Mouse (Mus musculus) CD8-positive naive resting alpha-beta T cell, adult 2 months (primary cell): Measurements from ENCODE around the gene Pdia5.

Experiments used
- DNase-seq, 2 experiments: peaks; one replicate each; pipeline ENCODE4 v3.0.0; 2022; ENCODE audit warnings: low read depth in 2 of 2, low spot score in 2 of 2

The Pdia5 gene

DNA sequence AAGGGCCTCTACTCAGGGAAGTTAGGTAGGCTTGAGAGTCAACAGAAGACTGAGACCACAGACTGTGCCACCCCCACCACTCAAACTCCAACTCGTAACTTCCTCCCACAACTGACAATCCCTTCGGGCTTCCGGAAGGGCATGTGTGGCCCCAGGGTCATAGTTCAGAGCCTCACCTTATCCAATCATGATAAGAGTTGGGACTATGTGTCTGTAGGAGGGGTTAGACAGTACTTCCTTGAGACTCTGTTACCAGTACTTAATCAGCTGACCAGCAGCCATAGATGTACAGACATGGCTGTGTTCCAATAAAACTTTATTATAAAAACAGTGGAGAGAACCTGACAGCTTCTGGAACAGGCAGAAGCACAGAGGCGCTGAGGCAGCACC lies 48.7 kb downstream of the Pdia5 start:
- DNase-seq: no peak

DNA sequence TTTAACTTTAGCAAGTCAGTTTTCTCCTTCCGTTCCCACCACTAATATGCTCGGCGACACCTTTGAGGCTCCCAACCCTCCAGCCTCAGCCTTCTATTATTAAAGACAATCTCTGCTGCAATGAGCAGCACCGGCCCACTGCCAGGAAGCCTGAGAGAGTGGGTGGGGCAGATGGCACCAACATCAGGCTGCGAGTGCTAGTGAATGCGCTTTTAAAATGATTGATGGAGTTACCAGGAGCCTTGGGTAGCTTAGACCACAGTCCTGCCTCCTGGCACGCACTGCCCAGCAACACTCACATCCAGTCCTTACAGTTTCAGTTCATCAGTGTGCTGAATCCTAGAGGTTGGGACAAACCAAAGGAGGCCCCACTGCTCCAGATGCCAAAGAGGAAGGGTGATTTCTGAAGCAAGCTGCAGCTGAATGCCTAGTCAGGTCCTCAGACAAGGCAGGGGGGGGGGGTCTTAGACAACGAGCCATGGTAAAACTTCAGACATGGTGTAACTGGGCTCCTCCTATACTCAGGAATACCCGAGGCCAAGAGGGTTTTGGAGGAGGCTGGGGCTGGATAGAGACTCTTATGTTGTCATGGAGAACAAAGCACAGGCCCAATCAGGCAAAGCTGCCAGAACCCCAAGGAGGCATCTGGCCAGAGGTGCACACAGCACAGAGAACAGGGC lies 49.2 kb downstream of the Pdia5 start:
- no peak for DNase-seq

GRCm38 (mm10) chr16:35439046-35439445 lies 51.6 kb downstream of the Pdia5 start:
- DNase-seq: no peak

DNA sequence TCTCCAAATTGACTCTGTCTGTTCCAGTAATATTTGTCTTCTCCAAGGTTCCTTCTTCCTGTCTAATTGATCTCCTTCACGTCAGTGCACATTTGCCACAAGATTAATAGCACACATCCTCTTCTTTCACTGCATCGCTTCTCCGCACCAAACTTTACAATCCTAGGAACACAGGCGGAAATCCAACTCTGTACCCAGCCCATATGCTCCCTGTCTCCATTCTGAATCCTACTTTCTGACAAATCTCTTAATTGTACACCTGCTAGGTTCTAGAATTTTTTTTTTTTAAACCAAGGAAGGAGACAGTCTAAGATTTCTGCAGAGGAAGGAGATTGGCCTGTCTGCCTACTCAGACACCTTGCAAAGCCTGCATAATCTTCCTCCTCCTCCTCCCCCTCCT lies 59.1 kb downstream of the Pdia5 start:
- no peak for DNase-seq

DNA sequence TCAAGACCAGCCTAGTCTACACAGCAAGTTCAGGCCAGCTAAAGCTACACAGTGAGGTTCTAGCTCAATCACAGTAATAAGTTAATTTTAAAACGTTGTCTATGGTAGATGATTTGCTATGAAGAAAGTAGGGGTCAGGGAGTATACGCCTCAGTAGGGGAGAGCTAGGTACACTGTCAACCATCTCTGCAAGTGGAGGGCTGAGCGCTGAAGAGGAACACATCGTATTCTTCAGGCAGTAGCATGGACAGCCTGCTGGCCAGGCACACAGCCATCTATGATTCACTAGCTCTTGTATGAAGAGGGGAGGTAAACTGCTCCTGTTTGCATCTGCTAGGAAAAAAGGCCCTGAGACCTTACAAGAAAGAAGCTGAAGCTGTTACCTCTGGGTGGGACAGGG lies 65.7 kb downstream of the Pdia5 start:
- DNase-seq: no peak

DNA sequence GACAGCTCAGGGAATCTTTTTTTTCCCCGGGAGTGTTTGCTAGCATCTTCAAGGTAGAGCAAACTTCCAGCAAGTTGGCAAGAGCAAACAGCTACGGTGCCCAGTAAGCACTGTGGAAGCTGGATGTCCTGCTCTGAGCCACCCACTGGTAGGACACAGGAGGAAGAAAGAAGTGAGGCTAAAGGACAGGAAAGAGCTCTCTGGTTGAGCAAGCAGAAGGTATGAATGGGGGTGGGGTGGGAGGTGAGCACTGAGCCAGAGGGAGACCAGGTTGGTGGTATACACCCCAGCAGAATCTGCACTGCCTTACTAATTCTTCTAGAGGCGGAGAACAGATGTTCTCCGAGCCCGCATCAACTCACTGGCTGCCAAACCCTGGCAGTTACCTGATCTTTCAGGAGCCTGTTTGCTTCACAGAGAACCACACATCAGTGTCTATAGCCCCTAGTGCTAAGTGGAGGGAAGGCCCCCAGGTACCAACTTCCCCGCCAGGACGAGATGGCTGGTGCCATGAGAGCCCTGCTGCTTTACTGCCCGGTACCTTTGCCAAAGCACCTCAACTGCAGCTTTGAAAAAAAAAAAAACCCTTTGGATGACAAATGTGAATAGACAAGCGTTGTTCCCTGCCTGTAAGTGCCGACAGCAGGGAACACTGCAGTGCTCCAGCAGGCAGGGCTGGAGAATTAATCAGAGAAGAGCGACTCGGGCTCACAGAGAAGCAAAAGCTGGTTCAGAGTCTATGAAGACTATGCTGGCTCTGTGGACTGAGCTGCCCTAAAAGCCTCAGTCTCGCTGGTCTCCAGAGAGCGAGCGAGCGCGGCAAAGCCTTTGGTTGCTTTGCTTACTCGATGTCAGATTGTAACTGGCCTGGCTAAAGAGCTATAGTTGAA lies 67.2 kb downstream of the Pdia5 start:
- no peak for DNase-seq

DNA sequence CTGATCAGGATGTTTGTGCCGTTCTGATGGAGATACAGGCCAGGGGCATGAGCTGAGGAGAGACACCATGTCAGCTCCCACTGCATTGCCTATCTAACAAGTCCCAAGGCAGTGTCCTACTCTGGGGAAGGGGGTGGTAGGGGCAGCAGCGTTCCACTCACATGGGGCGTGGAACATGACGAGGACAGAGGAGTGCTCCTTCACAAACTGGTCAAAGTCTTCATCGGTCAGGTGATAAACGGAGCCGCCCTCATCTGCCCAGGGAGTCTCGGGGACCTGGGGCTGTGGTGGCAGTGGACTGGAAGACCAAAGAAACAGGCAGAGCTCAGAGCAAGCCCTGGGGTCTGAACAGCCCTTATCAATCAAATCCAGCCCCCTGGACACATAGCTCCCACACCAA lies 68.0 kb downstream of the Pdia5 start:
- no peak for DNase-seq

- peak in 1 of 2 experiments; percentile 5 for DNase-seq
These were observed 68.5 kb downstream of the Pdia5 start for GRCm38 (mm10) chr16:35422141-35422540.

- no peak for DNase-seq
These were observed 76.1 kb downstream of the Pdia5 start for GRCm38 (mm10) chr16:35414616-35415015.

DNA sequence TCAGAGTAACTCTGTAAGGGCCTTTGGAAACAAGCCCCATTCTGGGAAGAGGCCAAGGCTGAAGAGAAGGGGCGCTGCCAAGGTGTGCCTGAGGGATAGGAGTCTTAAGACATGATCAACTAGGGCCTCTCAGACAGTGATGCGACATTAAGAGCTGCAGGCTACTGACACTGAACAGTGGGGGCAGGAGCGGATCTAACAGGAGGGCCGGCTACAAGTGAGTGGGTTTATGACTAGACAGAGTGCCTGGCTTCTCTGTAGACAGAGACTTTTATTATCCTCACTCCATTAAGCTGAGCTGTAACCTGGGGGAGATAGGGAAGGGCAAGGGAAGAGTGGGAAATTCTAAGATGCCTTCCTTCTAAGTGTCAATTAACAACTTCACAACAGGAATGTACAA lies 84.0 kb downstream of the Pdia5 start:
- DNase-seq: no peak

DNA sequence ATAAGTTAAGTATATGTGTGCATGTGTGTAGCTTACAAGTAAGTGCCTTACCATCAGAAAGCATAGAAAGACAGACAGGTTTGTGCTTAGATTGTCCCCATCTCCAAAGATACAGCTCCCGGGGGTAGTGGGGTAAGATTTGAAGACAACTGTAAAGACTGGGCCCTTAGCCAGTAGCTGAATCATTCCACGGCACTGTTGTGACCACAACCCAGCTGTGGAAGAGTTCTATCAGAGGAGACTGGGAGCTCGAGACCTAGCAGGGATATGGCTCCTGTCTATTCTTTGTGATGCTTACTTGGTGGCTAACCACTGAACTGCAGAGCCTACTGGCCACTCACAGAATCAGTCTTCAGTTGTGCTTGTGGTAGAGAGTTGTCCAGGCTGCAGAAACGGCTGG lies 84.5 kb downstream of the Pdia5 start:
- DNase-seq: no peak

GRCm38 (mm10) chr16:35405348-35406080 lies 85.2 kb downstream of the Pdia5 start:
- no peak for DNase-seq

DNA sequence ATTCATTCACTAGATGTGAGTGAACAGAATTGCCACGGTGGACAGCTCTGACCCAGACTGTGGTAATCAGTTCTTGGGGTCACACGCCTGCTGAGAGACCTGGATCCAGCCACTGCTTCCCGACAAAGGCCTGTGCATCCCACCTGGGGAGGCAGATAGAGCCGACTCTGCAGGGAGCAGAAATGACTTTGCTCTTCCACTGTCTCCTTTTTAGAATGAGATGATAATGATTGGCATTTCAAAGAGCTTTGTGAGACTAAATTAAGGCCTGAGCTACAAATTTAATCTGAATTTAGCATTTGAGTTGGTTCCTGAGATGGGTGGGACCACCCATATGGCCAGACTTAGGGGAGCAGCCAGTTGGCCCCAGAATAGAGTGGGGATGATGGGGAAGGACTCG lies 85.8 kb downstream of the Pdia5 start:
- no peak for DNase-seq

- no peak for DNase-seq
These were observed 86.8 kb downstream of the Pdia5 start for GRCm38 (mm10) chr16:35403891-35404290.

- no peak for DNase-seq
These were observed 87.3 kb downstream of the Pdia5 start for GRCm38 (mm10) chr16:35403356-35403755.

- DNase-seq: no peak
These were observed 97.9 kb downstream of the Pdia5 start for GRCm38 (mm10) chr16:35392813-35393212.

- DNase-seq: no peak
These were observed 105.0 kb downstream of the Pdia5 start for GRCm38 (mm10) chr16:35385654-35386053.

DNA sequence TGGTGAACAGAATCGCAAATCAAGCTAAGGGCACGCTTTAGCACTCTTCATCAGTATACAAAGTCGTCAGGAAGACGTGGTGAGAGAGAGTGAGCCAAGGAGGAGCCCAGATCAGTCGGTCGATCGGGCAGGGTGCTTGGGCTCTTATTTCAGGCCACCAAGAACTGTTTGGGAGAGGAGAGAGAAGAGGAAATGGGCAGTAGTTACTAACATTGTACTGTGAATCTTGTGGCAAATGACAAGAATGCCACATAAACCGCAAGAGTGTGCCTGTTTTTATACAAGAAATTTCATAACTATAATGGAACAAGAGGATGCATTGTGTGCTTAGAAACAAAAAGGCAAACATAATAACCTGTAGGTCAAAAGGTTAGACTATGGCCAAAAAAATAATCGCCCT lies 110.6 kb downstream of the Pdia5 start:
- no peak for DNase-seq

GRCm38 (mm10) chr16:35379344-35379743 lies 111.3 kb downstream of the Pdia5 start:
- DNase-seq: no peak

- DNase-seq: no peak
These were observed 126.6 kb downstream of the Pdia5 start for GRCm38 (mm10) chr16:35364063-35364428.

- DNase-seq: peak; percentile 81 to 86
These were observed 127.3 kb downstream of the Pdia5 start, which contains the start of gene Sec22a for GRCm38 (mm10) chr16:35363150-35364062. Sec22a (minus strand) TSS chr16:35363918.
